Mouse (Mus musculus): Measurements from ENCODE around the gene Gm20388.

Gm20388 gene

DNA sequence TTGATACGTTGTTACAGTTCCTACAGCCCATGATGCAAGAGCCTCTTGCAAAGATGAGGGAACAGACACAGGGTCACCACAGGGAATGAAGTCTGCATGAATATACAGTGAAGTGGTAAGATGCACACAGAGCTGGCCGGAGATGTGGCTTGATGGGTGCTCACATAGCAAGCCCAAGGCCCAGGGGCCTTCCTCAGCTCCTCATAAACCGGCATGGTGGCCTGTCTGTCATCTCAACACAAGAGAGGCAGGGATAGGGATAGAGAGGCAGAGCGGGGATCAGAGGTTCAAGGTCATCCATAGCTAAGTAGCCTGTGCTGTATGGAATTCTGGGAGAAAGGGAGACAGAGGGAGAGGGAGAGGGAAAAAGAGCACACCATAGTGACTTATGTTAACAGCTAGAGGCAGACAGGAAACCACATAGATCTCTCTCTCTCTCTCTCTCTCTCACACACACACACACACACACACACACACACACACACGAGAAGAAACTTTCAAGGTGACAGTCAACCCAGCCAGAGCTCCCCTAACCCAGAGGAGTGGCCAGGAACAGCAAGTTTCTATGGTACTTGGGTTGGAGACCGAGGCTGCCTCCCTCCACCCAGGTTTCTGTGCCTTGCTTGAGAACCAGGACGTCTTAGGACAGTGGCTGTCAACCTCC, 493.1 kb downstream of the Gm20388 start:
- no peak for DNase-seq (ENCODE audit: extremely low spot score, low read depth, low spot score)

DNA sequence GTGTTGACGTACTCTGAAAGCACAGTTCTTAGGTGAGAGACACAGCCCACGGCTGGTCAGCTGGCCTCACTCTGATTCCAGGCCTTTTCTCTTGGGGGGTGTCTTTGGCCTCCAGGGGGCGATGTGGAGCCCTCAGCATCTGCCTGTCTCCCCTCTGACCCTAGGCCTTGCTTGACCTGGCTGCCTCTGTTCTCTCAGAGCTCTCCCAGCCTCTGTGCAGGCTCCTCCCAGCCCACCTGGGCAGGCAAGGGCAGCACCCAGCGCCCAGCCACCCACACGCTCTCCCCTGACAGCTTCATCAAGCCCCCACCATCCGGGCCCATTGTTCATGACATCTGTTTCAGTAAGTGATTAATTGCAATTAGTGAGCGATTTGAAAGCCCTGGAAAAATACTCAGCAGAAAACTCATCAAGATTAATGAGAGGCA, 494.0 kb downstream of the Gm20388 start:
- DNase-seq (ENCODE audit: extremely low spot score, low read depth, low spot score) = no peak

DNA sequence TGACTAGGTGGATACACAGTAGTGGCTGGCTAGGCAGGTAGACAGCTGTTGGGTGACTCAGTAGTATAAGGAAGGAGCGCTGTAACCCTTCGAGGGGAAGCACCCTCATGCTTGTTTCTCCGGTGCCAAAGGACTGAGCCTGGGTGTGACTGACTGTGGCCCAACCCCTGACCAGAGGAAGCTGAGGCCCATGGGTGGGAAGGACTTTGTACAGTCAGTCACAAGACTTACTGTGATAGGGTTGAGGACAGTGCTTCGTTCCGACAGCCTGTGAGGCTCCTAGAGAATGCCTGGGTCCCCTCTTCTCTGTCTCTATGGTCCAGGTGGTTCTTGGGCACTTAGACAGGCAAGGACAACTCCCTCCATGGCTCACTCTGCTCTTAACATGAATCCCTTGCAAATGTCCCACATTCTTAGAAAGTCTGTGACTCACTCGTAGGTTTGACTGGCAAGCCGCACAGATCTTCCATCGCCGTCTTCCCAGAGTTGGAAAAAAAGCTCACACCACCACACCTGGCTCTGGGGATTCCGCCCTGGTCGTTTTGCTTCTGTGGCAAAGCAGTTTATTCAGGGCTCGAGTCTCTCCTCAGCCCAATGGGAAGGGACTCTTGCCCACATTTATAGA, 495.5 kb downstream of the Gm20388 start:
- no peak for DNase-seq (ENCODE audit: extremely low spot score, low read depth, low spot score)

DNA sequence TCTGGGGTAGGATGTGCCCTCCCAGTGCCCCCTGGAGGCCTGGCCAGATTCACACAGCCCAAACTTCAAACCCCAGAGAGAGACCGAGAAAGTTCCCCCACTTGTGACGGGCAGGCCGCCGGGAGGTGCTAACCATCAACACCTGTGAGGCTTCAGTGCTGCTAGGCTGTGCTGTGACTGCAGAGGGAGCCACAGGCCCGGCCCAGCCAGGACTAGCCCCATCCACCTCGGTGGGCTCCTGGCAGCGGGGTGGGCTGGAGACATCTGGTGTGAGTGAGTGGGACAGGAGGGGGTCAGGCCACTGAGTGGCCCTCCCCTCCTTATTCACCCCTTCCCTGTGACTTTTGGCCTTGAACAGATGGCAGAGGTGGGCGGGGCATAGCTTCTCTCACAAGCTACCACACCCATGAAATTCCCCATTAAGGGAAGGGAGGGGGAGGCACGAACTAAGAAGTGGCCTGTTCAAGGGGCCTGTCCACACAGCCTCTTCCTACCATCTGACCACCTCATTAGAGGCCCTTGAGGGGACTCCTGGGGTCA, 497.1 kb downstream of the Gm20388 start:
- peak; percentile 73 for DNase-seq (ENCODE audit: extremely low spot score, low read depth, low spot score)

DNA sequence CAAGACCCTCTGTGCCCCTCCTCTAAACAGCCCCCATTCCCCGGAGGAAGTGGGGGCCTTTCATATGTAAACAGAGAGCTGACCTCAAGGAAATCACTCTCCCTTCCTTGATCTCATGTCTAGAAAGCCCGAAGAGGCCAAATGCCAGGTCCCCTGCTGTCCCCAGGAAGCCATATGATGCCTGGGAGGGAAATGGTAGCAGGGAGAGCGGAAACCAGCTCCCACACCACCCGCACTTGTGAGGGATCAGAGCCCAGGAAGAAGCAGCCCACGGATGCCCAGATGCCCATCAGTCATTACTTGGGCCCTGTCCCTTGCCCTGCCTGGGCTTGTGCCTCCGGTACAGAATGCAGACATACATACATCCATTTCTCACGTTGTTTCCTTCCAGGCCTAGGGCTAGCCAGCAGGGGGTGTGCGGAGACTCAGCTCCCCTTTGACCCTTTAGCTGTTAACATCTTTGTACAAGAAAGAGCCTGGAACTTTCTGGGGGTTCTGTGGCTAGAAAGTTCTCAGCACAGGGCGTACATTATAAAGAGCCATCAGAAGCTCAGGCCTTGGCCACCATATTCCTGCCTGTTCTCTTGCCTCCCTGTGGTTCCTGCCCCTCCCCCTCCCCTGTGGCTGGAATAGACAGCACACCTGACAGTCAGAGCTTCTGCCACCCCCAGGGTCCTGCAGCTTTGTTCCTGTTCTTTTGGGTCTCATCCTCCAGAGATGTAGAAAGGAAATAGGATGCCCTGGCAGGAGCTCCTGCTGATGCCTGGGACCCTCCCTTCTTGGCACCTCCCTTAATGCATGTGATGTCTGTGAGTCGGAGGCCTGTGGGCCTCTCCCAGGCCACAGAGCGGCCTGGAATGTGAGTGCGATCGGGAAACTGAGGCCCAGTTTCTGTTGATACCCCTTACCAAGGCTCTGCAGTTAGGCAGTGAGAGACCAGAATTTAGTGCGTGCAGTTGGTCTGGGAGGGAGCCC, 497.9 kb downstream of the Gm20388 start:
- no peak for DNase-seq (ENCODE audit: extremely low spot score, low read depth, low spot score)

DNA sequence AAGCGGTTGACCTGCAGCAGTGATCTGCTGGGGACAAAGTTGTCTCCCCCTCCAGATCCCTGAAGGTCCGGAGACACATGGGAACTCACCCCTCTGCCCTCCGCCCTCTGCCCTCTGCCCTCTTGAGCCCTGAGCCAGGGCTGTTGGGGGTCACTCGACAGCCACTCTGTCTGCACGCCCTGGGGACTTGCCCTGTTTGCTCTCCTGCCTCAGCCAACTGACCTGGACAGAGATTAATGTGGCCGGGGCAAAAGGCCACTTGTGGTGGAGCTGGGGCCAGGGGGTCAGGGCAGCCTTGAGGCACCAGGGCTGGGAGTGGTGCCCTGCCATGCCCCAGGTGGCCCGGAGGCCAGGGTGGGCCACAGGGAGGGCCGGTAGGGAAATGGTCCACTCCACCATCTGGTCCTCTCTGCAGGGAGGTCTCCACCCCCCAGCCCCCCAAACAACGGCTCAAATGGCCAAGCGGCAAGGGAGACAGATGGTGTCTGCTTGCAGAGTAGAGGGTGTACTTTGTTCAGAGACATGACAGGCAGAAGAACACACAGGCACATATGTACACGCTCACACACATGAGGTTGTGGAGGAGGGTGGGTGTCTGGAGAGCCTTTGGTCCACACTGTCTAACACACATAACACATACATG, 498.9 kb downstream of the Gm20388 start:
- no peak for DNase-seq (ENCODE audit: extremely low spot score, low read depth, low spot score)

DNA sequence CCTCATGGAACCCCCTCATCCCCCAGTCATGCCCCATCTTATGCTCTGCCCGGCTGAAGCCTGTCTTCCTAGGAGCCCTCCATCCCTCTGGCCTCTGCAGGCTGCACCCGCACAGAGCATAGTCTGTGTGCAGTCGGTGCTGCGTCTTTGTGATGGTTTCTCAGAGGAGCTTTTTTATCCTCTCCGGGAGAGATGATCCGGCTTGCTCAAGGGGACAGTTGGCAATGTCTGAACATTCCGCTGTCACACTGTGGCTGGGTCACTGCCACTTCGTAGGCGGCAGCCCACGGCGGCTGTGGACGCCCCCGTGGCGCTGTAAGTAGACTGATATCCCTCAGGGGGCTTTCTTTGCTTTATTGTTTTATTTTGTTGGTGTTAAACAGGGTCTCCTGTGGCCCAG, 500.4 kb downstream of the Gm20388 start:
- DNase-seq (ENCODE audit: extremely low spot score, low read depth, low spot score) = no peak

DNA sequence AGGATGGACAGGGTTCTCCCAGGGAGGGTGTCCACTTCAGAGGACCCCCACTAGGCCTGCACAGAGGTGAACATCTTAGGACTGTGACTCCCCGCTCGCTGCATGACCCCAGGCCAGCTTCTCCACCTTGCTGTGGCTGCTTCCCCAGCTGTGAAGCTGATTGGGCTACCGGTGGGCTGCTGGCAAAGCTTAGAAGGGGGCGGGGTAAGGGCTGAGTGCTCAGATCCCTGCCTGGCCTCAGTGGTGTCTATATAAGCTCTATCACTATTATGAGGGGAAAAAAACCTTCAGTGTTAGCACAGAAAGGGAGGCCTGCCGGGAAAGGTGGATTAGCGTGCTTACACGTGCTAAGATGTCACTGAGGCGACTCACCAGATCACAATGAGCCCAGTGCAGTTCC, 501.2 kb downstream of the Gm20388 start:
- DNase-seq (ENCODE audit: extremely low spot score, low read depth, low spot score) = no peak

DNA sequence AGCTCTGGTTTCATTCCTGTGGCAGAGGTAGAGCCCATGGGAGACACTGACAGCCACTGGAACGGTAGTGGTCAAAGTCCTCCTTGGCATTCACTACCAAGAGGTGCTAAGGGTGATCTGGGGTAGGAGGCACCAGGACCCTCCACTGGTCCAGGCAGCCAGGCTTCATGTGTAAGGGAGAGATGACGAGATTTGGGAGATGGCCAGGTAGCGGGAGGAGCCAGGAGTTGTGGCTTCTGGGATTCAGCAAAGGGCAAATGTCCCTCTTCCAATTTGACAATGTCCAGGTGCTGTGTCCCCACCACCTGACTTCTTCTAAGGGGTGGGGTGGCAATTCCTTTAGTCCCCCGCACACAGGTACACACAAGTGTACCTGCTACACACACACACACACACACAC, 501.7 kb downstream of the Gm20388 start:
- DNase-seq (ENCODE audit: extremely low spot score, low read depth, low spot score) = no peak

DNA sequence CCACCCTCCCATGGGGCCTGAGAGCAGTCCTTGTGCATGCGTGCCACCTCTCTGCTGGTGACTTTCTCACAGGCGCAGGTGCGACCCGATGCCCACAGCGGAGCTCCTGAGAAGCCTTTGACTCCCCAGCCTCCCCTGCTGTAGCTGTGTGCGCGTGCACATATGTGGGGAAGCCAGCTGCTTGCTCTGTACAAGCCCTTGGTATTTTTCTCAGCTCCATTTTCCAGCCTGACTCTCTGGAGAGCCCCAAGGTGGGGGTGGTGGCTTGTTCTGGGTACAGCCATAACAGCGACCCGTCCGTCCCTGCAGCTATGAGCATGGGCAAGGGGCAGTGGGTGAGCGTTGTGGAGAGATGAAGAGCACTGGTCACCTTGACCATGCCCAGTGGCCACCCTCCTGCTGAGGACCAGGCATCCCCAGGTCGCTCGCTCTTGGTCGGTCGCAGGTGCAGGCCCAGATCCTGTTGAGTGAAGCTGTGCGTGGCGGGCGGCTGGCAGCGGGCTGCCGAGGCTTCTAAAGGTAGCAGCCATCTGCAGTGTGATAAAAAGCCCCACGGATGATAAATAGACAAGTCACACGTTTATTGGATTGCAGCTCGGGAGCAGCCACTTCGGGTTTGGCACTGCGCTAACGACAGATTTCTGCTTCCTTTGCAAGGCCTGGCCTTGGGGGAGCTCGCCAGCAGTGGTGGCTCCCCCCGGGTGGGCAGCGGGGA, 502.4 kb downstream of the Gm20388 start:
- no peak for DNase-seq (ENCODE audit: extremely low spot score, low read depth, low spot score)

DNA sequence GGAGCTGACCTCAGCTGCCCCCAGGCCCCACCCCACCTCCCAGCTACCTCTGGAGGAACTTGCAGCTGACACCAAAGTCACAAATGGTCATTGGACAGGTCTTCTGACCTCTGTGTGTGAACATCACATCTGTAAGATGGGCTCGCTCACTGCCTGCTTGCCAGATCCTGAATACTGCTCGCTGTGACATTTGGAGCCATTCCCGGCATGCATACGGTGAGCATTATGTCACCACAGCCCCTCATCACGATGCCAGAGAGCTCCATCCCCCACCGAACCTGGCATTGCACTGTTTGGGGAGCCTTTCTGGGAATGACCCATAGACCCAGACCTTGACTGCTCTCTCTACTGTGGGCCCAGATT, 503.0 kb downstream of the Gm20388 start:
- no peak for DNase-seq (ENCODE audit: extremely low spot score, low read depth, low spot score)

DNA sequence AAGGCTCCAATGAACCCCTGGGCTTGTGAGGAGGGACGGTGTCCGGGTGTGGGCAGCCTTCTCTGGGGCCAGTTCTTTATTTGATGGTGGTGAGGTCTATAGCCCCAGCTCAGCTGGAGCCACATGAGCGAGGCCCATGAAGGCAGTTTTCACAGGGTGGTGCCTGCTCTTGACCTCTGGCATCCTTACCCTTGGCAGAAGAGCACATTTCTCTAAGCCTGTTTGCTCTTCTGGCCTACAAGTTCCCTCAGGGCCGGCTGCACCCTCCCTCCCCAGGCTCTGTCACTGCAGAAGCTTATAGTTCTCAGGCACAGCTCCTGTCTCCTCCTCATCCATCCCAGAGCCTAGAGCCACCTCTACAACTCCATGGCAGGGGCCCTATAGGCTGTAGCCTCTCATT, 503.6 kb downstream of the Gm20388 start:
- no peak for DNase-seq (ENCODE audit: extremely low spot score, low read depth, low spot score)

DNA sequence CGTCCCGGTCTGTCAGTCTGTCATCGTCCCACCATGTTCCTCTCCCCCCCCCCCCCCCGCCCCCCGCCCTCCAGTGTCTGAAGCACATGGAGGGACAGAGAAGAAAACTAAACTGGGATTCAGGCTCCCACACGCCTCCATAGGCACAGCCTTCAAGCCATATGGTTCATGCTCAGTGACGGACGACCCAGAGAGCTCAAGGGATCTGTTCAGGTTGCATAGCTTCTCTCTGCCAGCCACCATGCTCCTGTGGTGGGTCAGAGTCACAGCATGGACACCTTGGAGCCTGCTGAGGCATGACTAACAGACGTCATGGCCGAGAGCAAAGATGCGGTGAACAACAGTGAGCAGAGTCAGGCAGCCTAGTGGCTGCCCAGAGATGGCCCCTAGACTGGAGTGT, 504.8 kb downstream of the Gm20388 start:
- no peak for DNase-seq (ENCODE audit: extremely low spot score, low read depth, low spot score)

DNA sequence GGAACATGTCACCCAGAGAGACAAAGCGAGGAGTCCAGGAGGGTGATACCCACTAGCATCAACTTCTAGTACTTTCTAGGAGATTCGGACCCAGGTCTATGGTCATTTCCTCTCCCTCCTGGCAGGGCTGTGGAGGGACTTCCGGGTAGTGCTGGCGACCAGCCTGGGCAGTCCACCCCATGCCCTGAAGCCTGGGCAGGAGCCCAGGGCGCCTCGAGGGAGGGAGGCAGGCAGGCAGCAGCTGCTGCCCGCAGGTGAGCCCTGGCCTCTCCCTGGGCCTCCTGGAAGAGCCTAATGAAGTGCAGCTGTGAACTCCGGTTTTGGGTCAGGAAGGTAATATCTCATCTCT, 505.5 kb downstream of the Gm20388 start:
- no peak for DNase-seq (ENCODE audit: extremely low spot score, low read depth, low spot score)

DNA sequence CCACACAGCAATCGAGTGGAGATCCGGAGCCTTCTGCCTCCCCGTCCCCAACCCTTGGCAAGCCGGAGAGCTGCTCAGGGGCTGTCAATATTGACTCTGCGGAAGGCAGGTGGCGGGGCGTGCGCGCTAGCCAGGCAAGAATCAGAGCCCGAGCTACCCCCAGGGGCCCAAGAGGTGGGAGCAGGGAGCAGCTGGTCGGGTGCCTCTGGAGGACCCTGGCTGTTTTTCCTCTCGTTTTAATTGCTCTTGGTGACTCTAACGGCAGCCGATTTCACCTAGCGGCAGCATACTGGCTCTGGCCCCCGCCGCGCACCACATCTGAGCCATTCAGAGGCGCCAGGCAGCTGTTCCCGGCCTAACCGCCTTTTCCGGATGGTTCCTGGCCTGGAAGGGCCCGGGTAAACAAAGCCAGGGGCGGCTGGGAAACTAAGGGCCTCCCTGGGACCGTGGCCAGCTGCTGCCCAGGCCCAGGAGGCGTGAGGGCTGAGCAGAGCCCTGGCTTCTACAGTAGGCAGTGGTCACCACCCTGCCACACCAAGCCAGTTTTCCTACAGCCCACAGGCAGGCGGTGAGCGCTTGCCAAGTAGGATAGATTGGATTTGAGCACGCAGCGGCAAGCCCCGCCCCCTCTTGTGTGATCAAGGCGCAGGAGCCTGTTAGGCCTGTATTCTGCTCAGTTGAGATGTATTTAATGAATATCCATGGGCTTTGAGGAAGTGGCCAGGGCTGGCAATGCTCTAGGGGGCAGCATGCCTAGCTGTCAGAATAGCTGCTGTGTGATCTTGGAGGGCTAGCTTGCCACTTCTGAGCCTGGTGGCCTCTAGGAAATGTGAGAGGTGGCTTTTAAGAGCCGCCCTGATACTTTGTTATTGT, 506.1 kb downstream of the Gm20388 start:
- no peak for DNase-seq (ENCODE audit: extremely low spot score, low read depth, low spot score)

DNA sequence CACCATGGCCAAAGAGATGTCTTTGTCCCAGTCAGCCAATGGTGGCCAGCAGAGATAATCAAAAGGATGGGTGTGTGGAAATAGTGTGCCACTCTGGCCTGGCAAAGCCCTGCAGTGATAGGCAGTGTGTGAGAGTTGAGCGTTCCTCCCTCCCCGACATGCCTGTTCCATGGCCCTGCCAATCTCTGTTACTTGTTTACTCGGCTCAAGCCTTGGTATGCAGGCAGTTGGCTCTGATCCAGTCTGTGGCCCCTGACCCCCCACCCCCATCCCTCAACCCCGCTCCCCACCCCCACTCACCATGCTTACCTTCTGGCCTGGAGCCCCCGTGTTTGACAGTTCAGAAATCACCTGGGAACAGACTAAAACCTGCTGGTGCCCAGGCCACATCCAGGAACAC, 507.5 kb downstream of the Gm20388 start:
- no peak for DNase-seq (ENCODE audit: extremely low spot score, low read depth, low spot score)

DNA sequence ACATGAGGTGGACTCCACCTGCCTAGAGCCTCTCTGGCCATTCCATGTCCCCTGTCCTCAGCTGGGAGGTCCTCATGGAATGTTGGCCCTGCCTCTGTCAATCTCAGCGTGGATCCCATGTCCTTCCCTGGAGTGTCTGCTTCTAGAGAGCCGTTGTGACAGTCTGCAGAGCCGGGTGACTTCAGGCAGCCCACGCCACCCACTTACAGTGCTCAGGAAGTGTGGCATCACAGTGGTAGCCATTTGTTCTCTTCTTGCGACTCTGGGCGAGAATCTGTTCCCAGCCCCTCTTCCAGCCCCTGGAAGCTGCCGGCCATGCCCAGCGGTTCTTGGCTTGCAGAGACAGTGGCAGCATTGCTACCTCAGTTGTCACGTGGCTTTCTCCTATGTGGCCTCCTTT, 509.0 kb downstream of the Gm20388 start:
- no peak for DNase-seq (ENCODE audit: extremely low spot score, low read depth, low spot score)

DNA sequence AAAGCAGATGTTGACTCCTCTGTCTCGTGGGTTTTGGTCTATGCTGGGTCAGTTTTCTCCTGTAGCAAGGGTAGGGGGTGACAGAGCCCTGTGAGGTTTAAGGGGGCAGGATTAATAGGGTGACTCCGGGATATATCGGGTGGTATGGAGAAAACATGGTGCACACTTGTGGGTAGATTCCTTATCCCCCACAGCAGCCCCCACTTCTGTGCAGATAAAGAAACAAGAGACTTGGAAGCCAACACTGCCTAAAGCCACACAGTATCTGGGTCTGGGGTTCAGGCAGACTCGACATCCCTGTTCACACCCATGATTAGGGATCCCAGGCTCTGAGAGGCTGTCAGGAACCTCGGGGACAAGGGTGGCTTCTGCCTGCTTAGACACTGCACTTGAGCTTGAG, 509.6 kb downstream of the Gm20388 start:
- DNase-seq (ENCODE audit: extremely low spot score, low read depth, low spot score) = no peak

DNA sequence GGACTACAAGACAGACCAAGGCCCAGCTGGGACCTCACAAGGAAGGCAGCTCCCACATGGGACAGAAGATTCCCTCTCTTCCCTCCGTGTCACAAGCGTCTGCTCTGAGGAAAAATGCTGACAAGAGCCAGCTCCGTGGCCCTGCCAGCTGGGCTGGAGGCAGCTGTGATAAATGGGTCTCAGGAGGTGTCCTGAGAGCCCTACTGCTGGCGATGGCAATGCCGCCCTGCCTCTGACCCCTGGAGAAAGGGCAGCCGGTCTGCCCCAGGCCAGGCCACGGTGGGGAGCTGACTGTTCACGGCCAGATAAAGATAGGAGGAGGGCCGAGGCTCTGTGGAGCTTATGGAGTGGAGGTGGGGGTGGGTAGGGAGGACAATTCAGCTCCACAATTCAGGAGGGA, 511.0 kb downstream of the Gm20388 start:
- no peak for DNase-seq (ENCODE audit: extremely low spot score, low read depth, low spot score)

DNA sequence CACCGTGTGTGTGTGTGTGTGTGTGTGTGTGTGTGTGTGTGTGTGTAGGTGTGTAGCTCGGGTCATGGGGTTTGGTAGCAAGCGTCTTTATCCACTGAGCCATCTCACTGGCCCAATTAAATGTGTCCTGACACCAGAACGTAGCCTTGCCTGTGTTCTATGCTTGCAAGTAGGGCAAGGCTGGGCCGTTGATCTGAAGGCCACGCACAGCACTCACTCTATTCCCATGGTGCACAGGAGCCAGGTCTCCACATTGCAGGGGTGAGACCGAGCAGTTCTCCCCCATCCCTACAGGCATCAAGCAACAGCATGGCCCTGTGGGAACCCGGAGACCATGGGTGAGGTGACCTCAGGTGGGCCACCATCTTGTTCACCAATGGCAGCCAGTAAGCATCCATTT, 511.6 kb downstream of the Gm20388 start:
- no peak for DNase-seq (ENCODE audit: extremely low spot score, low read depth, low spot score)
